Comparison of ENCODE assay signal across 8 mouse cellular contexts in the genomic region with DNA sequence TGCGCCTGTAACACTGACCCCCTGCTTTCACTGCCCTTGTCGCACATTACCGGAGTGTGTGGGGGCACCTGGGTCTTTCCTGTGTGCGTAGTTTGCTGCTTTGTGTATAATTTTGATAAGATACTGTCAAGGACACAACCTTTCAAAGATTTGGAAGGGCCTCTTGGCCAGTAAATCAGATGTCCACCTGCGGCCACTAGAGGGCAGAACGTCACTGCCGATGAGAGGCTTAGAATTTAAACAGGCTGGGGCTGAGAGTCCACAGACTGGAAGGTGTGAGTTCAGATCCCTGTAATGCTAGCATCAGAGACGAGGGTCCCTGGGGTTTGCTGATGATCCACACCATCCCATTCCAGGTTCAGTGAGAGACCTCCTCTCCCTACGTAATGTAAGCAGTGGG. TPM values are rescaled to one million over a fixed set of nuclear protein-coding genes. Genes with fewer than 3 reads are reported as not detected.
DNase-seq lines count a peak whose midpoint lies in the region; ATAC-seq lines count a peak whose summit lies in the region.

No protein-coding gene starts in this region.

- peak; percentile 78 to 89 for DNase-seq in heart, adult 18-20 months
- DNase-seq in NIH3T3 (ENCODE audit: low read depth) = peak; percentile 89
- peak; percentile 71 to 74 for DNase-seq in cerebellum, postnatal 36 days
- peak; percentile 58 to 71 for DNase-seq in heart, adult 9 months (ENCODE audit: low spot score in 2 of 2)
- DNase-seq in limb, embryonic 10.5 days (ENCODE audit: low spot score) = peak; percentile 86
- DNase-seq in spleen, postnatal 14 days (ENCODE audit: low spot score in 2 of 2) = peak; percentile 60 to 74

- H3K36me3 ChIP-seq in heart, embryonic 12.5 days = peaks cover 56% of the 10 kb centered on the region
- H3K36me3 ChIP-seq in limb, embryonic 10.5 days = peaks cover 69% of the 10 kb centered on the region
- H3K36me3 ChIP-seq in midbrain, embryonic 16.5 days (ENCODE audit: control insufficient read depth, insufficient read depth, low read length) = peaks cover 14% of the 10 kb centered on the region

- WGBS in heart, embryonic 12.5 days = 28% methylated on average over 9 of the region's 9 CpGs
- 43% methylated on average over 9 of the region's 9 CpGs for WGBS in limb, embryonic 10.5 days
- WGBS in midbrain, embryonic 16.5 days = 38% methylated on average over 9 of the region's 9 CpGs

- no peaks in the 10 kb centered on the region for H3K27me3 ChIP-seq in heart, embryonic 12.5 days (replicated peaks)
- no peaks in the 10 kb centered on the region for H3K27me3 ChIP-seq in limb, embryonic 10.5 days (ENCODE audit: low read depth, poor library complexity, severe bottlenecking)
- H3K27me3 ChIP-seq in midbrain, embryonic 16.5 days (ENCODE audit: control insufficient read depth, insufficient read depth, low read depth, low read length) = no peaks in the 10 kb centered on the region

- no peak overlapping the region for H3K9ac ChIP-seq in heart, embryonic 12.5 days
- H3K9ac ChIP-seq in midbrain, embryonic 16.5 days (ENCODE audit: low read depth, low read length) = no peak overlapping the region

- H3K4me1 ChIP-seq in heart, embryonic 12.5 days (replicated peaks) = peaks cover 35% of the 10 kb centered on the region
- peaks cover 10% of the 10 kb centered on the region for H3K4me1 ChIP-seq in limb, embryonic 10.5 days
- H3K4me1 ChIP-seq in midbrain, embryonic 16.5 days (ENCODE audit: control insufficient read depth, insufficient read depth, low read length) = no peaks in the 10 kb centered on the region

- no peak for ATAC-seq in heart, embryonic 12.5 days (ENCODE audit: insufficient number of reproducible peaks, low FRiP score)
- 0 out of 2 replicates have a peak, but pooled peaks have one; percentile 7 for ATAC-seq in midbrain, embryonic 16.5 days

- H3K9me3 ChIP-seq in heart, embryonic 12.5 days (replicated peaks) = peaks cover 4% of the 10 kb centered on the region; the same call in 1 of the 2 replicates
- no peaks in the 10 kb centered on the region for H3K9me3 ChIP-seq in limb, embryonic 10.5 days (replicated peaks)
- no peaks in the 10 kb centered on the region for H3K9me3 ChIP-seq in midbrain, embryonic 16.5 days (replicated peaks; ENCODE audit: control insufficient read depth, low read length, poor library complexity, severe bottlenecking)

- H3K4me2 ChIP-seq in heart, embryonic 12.5 days = no peak overlapping the region
- H3K4me2 ChIP-seq in midbrain, embryonic 16.5 days (ENCODE audit: low read length) = no peak overlapping the region

- H3K4me3 ChIP-seq in heart, embryonic 12.5 days = no peak overlapping the region
- H3K4me3 ChIP-seq in limb, embryonic 10.5 days = 0 out of 2 replicates have a peak overlapping the region, but pooled peaks have one; percentile 2
- H3K4me3 ChIP-seq in midbrain, embryonic 16.5 days (ENCODE audit: low read depth, low read length) = no peak overlapping the region

- H3K27ac ChIP-seq in heart, embryonic 12.5 days (ENCODE audit: poor library complexity, severe bottlenecking) = no peak overlapping the region
- H3K27ac ChIP-seq in limb, embryonic 10.5 days = no peak overlapping the region
- H3K27ac ChIP-seq in midbrain, embryonic 16.5 days (ENCODE audit: low read length) = no peak overlapping the region

RNA-seq across cellular contexts. Expression of gene Rcn3, which starts 13.5 kb away (rescaled TPM):
- 10 to 100 TPM; 20.0 to 20.7 TPM for total RNA-seq in heart, adult 18-20 months (2021)
- 290 and 291 TPM in 2 replicates for polyA plus RNA-seq in heart, embryonic 12.5 days (2016; fragmentation: Nextera tagmentation; extraction: Ambion mirVana)
- polyA plus RNA-seq in limb, embryonic 10.5 days (2016; fragmentation: Nextera tagmentation; extraction: Ambion mirVana) = 175 and 210 TPM in 2 replicates
- polyA plus RNA-seq in midbrain, embryonic 16.5 days (2015; fragmentation: Nextera tagmentation; extraction: Ambion mirVana) = 43.5 and 47.8 TPM in 2 replicates

RNA-seq across cellular contexts. Expression of gene Prrg2, which starts 16.0 kb away (rescaled TPM):
- total RNA-seq in heart, adult 18-20 months (2021) = 1 to 10 TPM; 7.8 TPM
- 13.6 and 14.0 TPM in 2 replicates for polyA plus RNA-seq in heart, embryonic 12.5 days (2016; fragmentation: Nextera tagmentation; extraction: Ambion mirVana)
- polyA plus RNA-seq in limb, embryonic 10.5 days (2016; fragmentation: Nextera tagmentation; extraction: Ambion mirVana) = 16.8 and 24.8 TPM in 2 replicates
- 12.5 and 13.6 TPM in 2 replicates for polyA plus RNA-seq in midbrain, embryonic 16.5 days (2015; fragmentation: Nextera tagmentation; extraction: Ambion mirVana)

RNA-seq across cellular contexts. Expression of gene Nosip, which starts 16.3 kb away (rescaled TPM):
- 10 to 100 TPM; 29.6 to 35.2 TPM for total RNA-seq in heart, adult 18-20 months (2021)
- polyA plus RNA-seq in heart, embryonic 12.5 days (2016; fragmentation: Nextera tagmentation; extraction: Ambion mirVana) = 43.3 and 45.7 TPM in 2 replicates
- 80.4 and 81.2 TPM in 2 replicates for polyA plus RNA-seq in limb, embryonic 10.5 days (2016; fragmentation: Nextera tagmentation; extraction: Ambion mirVana)
- 64.1 and 67.7 TPM in 2 replicates for polyA plus RNA-seq in midbrain, embryonic 16.5 days (2015; fragmentation: Nextera tagmentation; extraction: Ambion mirVana)

RNA-seq across cellular contexts. Expression of gene Fcgrt, which starts 25.1 kb away (rescaled TPM):
- 10 to 100 TPM; 60.3 to 66.8 TPM for total RNA-seq in heart, adult 18-20 months (2021)
- 28.1 and 28.3 TPM in 2 replicates for polyA plus RNA-seq in heart, embryonic 12.5 days (2016; fragmentation: Nextera tagmentation; extraction: Ambion mirVana)
- polyA plus RNA-seq in limb, embryonic 10.5 days (2016; fragmentation: Nextera tagmentation; extraction: Ambion mirVana) = 5.2 and 7.8 TPM in 2 replicates
- 22.7 and 27.9 TPM in 2 replicates for polyA plus RNA-seq in midbrain, embryonic 16.5 days (2015; fragmentation: Nextera tagmentation; extraction: Ambion mirVana)

RNA-seq across cellular contexts. Expression of gene Prr12, which starts 25.8 kb away (rescaled TPM):
- 10 to 100 TPM; 21.5 to 21.9 TPM for total RNA-seq in heart, adult 18-20 months (2021)
- 7.1 and 7.2 TPM in 2 replicates for polyA plus RNA-seq in heart, embryonic 12.5 days (2016; fragmentation: Nextera tagmentation; extraction: Ambion mirVana)
- 16.3 and 18.1 TPM in 2 replicates for polyA plus RNA-seq in limb, embryonic 10.5 days (2016; fragmentation: Nextera tagmentation; extraction: Ambion mirVana)
- polyA plus RNA-seq in midbrain, embryonic 16.5 days (2015; fragmentation: Nextera tagmentation; extraction: Ambion mirVana) = 13.6 and 13.9 TPM in 2 replicates
